Mouse (Mus musculus): ENCODE measurements around the gene Ccdc69. TPM values are rescaled to one million over a fixed set of nuclear protein-coding genes. Genes with fewer than 3 reads are reported as not detected.

Ccdc69 gene
- polyA plus RNA-seq, 1 experiment from 2014 or later, result 1.2 TPM

GRCm38 (mm10) chr11:55027204-55027855 is 50.6 kb downstream of the Ccdc69 start:
- no peak for DNase-seq (ENCODE audit: low spot score)
- Histone ChIP-seq H3K27me3 (replicated peaks; ENCODE audit: control insufficient read depth, insufficient read depth, low read length) (no peaks in the 10 kb centered on the region; the same call in none of the 2 replicates), H3K4me1 (replicated peaks; ENCODE audit: control insufficient read depth, insufficient read depth, low read length) (peaks cover 37% of the 10 kb centered on the region), H3K27ac (ENCODE audit: low read depth, low read length) (peak overlapping the region; percentile 34; the same call in 1 of the 2 replicates), H3K9ac (ENCODE audit: low read depth, low read length) (no peak overlapping the region; the same call in 1 of the 2 replicates), H3K4me2 (no peak overlapping the region), H3K4me3 (ENCODE audit: low read depth, low read length) (no peak overlapping the region), H3K9me3 (ENCODE audit: control insufficient read depth, low read length) (no peaks in the 10 kb centered on the region), H3K36me3 (ENCODE audit: control insufficient read depth, insufficient read depth, low read length) (no peaks in the 10 kb centered on the region)
- 85% methylated on average over 2 of the region's 2 CpGs for WGBS
- ATAC-seq (replicated peaks; ENCODE audit: low FRiP score), result no peak

- no peak for ATAC-seq (replicated peaks; ENCODE audit: low FRiP score)
- 84% methylated on average over 4 of the region's 4 CpGs for WGBS
- H3K4me3 ChIP-seq (ENCODE audit: low read depth, low read length), result no peak overlapping the region
- no peak overlapping the region for H3K4me2 ChIP-seq
- H3K9ac ChIP-seq (ENCODE audit: low read depth, low read length), result no peak overlapping the region
- no peaks in the 10 kb centered on the region for H3K36me3 ChIP-seq (ENCODE audit: control insufficient read depth, insufficient read depth, low read length)
- H3K4me1 ChIP-seq (replicated peaks; ENCODE audit: control insufficient read depth, insufficient read depth, low read length), result peaks cover 39% of the 10 kb centered on the region
- no peak for DNase-seq (ENCODE audit: low spot score)
- no peaks in the 10 kb centered on the region for H3K9me3 ChIP-seq (ENCODE audit: control insufficient read depth, low read length)
- H3K27me3 ChIP-seq (replicated peaks; ENCODE audit: control insufficient read depth, insufficient read depth, low read length), result no peaks in the 10 kb centered on the region; the same call in 1 of the 2 replicates
- no peak overlapping the region for H3K27ac ChIP-seq (ENCODE audit: low read depth, low read length)
Measured at GRCm38 (mm10) chr11:55025896-55026295, 52.0 kb downstream of the Ccdc69 start.

- H3K27ac ChIP-seq (ENCODE audit: low read depth, low read length), result peak overlapping the region; percentile 81
- H3K4me2 ChIP-seq, result peak overlapping the region; percentile 45
- no peaks in the 10 kb centered on the region for H3K27me3 ChIP-seq (replicated peaks; ENCODE audit: control insufficient read depth, insufficient read depth, low read length)
- H3K9ac ChIP-seq (ENCODE audit: low read depth, low read length), result no peak overlapping the region
- WGBS, result 65% methylated on average over 3 of the region's 3 CpGs
- H3K36me3 ChIP-seq (ENCODE audit: control insufficient read depth, insufficient read depth, low read length), result peaks cover 3% of the 10 kb centered on the region; the same call in 1 of the 2 replicates
- H3K4me1 ChIP-seq (replicated peaks; ENCODE audit: control insufficient read depth, insufficient read depth, low read length), result peaks cover 46% of the 10 kb centered on the region
- H3K4me3 ChIP-seq (ENCODE audit: low read depth, low read length), result no peak overlapping the region
- DNase-seq (ENCODE audit: low spot score) (no peak), ATAC-seq (replicated peaks; ENCODE audit: low FRiP score) (no peak)
- no peaks in the 10 kb centered on the region for H3K9me3 ChIP-seq (ENCODE audit: control insufficient read depth, low read length)
Measured at GRCm38 (mm10) chr11:55023583-55023982, 54.3 kb downstream of the Ccdc69 start.

- Histone ChIP-seq H3K27ac (ENCODE audit: low read depth, low read length) (peak overlapping the region; percentile 81), H3K27me3 (replicated peaks; ENCODE audit: control insufficient read depth, insufficient read depth, low read length) (no peaks in the 10 kb centered on the region), H3K9ac (ENCODE audit: low read depth, low read length) (no peak overlapping the region), H3K4me1 (replicated peaks; ENCODE audit: control insufficient read depth, insufficient read depth, low read length) (peaks cover 45% of the 10 kb centered on the region), H3K4me3 (ENCODE audit: low read depth, low read length) (no peak overlapping the region), H3K36me3 (ENCODE audit: control insufficient read depth, insufficient read depth, low read length) (peaks cover 4% of the 10 kb centered on the region; the same call in 1 of the 2 replicates), H3K4me2 (peak overlapping the region; percentile 45), H3K9me3 (ENCODE audit: control insufficient read depth, low read length) (no peaks in the 10 kb centered on the region)
- WGBS, result 10% methylated on average over 10 of the region's 10 CpGs
- DNase-seq (ENCODE audit: low spot score), result peak; percentile 81
- peak; percentile 76 for ATAC-seq (replicated peaks; ENCODE audit: low FRiP score)
Measured at GRCm38 (mm10) chr11:55023049-55023564, 54.8 kb downstream of the Ccdc69 start.

GRCm38 (mm10) chr11:55022508-55022907 is 55.4 kb downstream of the Ccdc69 start:
- peaks cover 40% of the 10 kb centered on the region for H3K4me1 ChIP-seq (replicated peaks; ENCODE audit: control insufficient read depth, insufficient read depth, low read length)
- H3K36me3 ChIP-seq (ENCODE audit: control insufficient read depth, insufficient read depth, low read length), result peaks cover 4% of the 10 kb centered on the region; the same call in 1 of the 2 replicates
- peak overlapping the region; percentile 81 for H3K27ac ChIP-seq (ENCODE audit: low read depth, low read length)
- 51% methylated on average over 5 of the region's 5 CpGs for WGBS
- H3K9ac ChIP-seq (ENCODE audit: low read depth, low read length), result no peak overlapping the region
- ATAC-seq (replicated peaks; ENCODE audit: low FRiP score) (no peak), DNase-seq (ENCODE audit: low spot score) (no peak)
- H3K27me3 ChIP-seq (replicated peaks; ENCODE audit: control insufficient read depth, insufficient read depth, low read length), result no peaks in the 10 kb centered on the region
- no peaks in the 10 kb centered on the region for H3K9me3 ChIP-seq (ENCODE audit: control insufficient read depth, low read length)
- H3K4me2 ChIP-seq, result peak overlapping the region; percentile 45
- H3K4me3 ChIP-seq (ENCODE audit: low read depth, low read length), result no peak overlapping the region

GRCm38 (mm10) chr11:55021859-55022258 is 56.1 kb downstream of the Ccdc69 start:
- Histone ChIP-seq H3K4me1 (replicated peaks; ENCODE audit: control insufficient read depth, insufficient read depth, low read length) (peaks cover 40% of the 10 kb centered on the region), H3K27ac (ENCODE audit: low read depth, low read length) (no peak overlapping the region), H3K4me3 (ENCODE audit: low read depth, low read length) (no peak overlapping the region), H3K27me3 (replicated peaks; ENCODE audit: control insufficient read depth, insufficient read depth, low read length) (no peaks in the 10 kb centered on the region), H3K9me3 (ENCODE audit: control insufficient read depth, low read length) (no peaks in the 10 kb centered on the region), H3K4me2 (no peak overlapping the region), H3K36me3 (ENCODE audit: control insufficient read depth, insufficient read depth, low read length) (peaks cover 4% of the 10 kb centered on the region; the same call in 1 of the 2 replicates), H3K9ac (ENCODE audit: low read depth, low read length) (no peak overlapping the region)
- DNase-seq (ENCODE audit: low spot score) (no peak), ATAC-seq (replicated peaks; ENCODE audit: low FRiP score) (no peak)
- 64% methylated on average over 6 of the region's 6 CpGs for WGBS

- no peak overlapping the region for H3K4me2 ChIP-seq
- H3K36me3 ChIP-seq (ENCODE audit: control insufficient read depth, insufficient read depth, low read length), result peaks cover 4% of the 10 kb centered on the region; the same call in 1 of the 2 replicates
- no peak for ATAC-seq (replicated peaks; ENCODE audit: low FRiP score)
- no peak for DNase-seq (ENCODE audit: low spot score)
- peaks cover 40% of the 10 kb centered on the region for H3K4me1 ChIP-seq (replicated peaks; ENCODE audit: control insufficient read depth, insufficient read depth, low read length)
- no peak overlapping the region for H3K27ac ChIP-seq (ENCODE audit: low read depth, low read length)
- H3K9ac ChIP-seq (ENCODE audit: low read depth, low read length), result no peak overlapping the region
- no peak overlapping the region for H3K4me3 ChIP-seq (ENCODE audit: low read depth, low read length)
- no peaks in the 10 kb centered on the region for H3K27me3 ChIP-seq (replicated peaks; ENCODE audit: control insufficient read depth, insufficient read depth, low read length)
- H3K9me3 ChIP-seq (ENCODE audit: control insufficient read depth, low read length), result no peaks in the 10 kb centered on the region
Measured at GRCm38 (mm10) chr11:55021458-55021857, 56.5 kb downstream of the Ccdc69 start.

GRCm38 (mm10) chr11:55019711-55020110 is 58.2 kb downstream of the Ccdc69 start:
- Histone ChIP-seq H3K9ac (ENCODE audit: low read depth, low read length) (no peak overlapping the region), H3K9me3 (ENCODE audit: control insufficient read depth, low read length) (no peaks in the 10 kb centered on the region), H3K27me3 (replicated peaks; ENCODE audit: control insufficient read depth, insufficient read depth, low read length) (no peaks in the 10 kb centered on the region), H3K4me3 (ENCODE audit: low read depth, low read length) (no peak overlapping the region), H3K4me2 (no peak overlapping the region), H3K27ac (ENCODE audit: low read depth, low read length) (no peak overlapping the region), H3K36me3 (ENCODE audit: control insufficient read depth, insufficient read depth, low read length) (peaks cover 6% of the 10 kb centered on the region; the same call in 1 of the 2 replicates), H3K4me1 (replicated peaks; ENCODE audit: control insufficient read depth, insufficient read depth, low read length) (peaks cover 40% of the 10 kb centered on the region)
- DNase-seq (ENCODE audit: low spot score) (no peak), ATAC-seq (replicated peaks; ENCODE audit: low FRiP score) (no peak)
- 82% methylated on average over 2 of the region's 2 CpGs for WGBS

GRCm38 (mm10) chr11:55018034-55018433 is 59.9 kb downstream of the Ccdc69 start:
- H3K27ac ChIP-seq (ENCODE audit: low read depth, low read length), result no peak overlapping the region
- H3K36me3 ChIP-seq (ENCODE audit: control insufficient read depth, insufficient read depth, low read length), result peaks cover 15% of the 10 kb centered on the region

More at GRCm38 (mm10) chr11:55018034-55018433, 59.9 kb downstream of the Ccdc69 start:
- no peak for ATAC-seq (replicated peaks; ENCODE audit: low FRiP score)
- 67% methylated on average over 6 of the region's 6 CpGs for WGBS
- Histone ChIP-seq H3K4me3 (ENCODE audit: low read depth, low read length) (no peak overlapping the region), H3K9me3 (ENCODE audit: control insufficient read depth, low read length) (no peaks in the 10 kb centered on the region), H3K9ac (ENCODE audit: low read depth, low read length) (no peak overlapping the region), H3K27me3 (replicated peaks; ENCODE audit: control insufficient read depth, insufficient read depth, low read length) (no peaks in the 10 kb centered on the region), H3K4me2 (no peak overlapping the region), H3K4me1 (replicated peaks; ENCODE audit: control insufficient read depth, insufficient read depth, low read length) (peaks cover 29% of the 10 kb centered on the region)
- no peak for DNase-seq (ENCODE audit: low spot score)

Measured in liver, embryonic 11.5 days (tissue).